Mouse (Mus musculus) embryo, embryonic 9.5 days (tissue): ENCODE results near the gene Sorbs2.

ENCODE experiments used
- DNase-seq: peaks from one replicate; pipeline ENCODE4 v3.0.0-alpha.2; 2017; ENCODE audit errors: extremely low spot score

The Sorbs2 gene

GRCm38 (mm10) chr8:45681171-45681570 is 173.6 kb downstream of the Sorbs2 start:
- no peak for DNase-seq

- no peak for DNase-seq
Observed at GRCm38 (mm10) chr8:45682845-45683383, 175.3 kb downstream of the Sorbs2 start.

GRCm38 (mm10) chr8:45687942-45688695 is 180.5 kb downstream of the Sorbs2 start:
- DNase-seq = no peak

GRCm38 (mm10) chr8:45689611-45690207 is 182.1 kb downstream of the Sorbs2 start:
- DNase-seq = no peak

- no peak for DNase-seq
Observed at GRCm38 (mm10) chr8:45700100-45700499, 192.5 kb downstream of the Sorbs2 start.

- no peak for DNase-seq
Observed at GRCm38 (mm10) chr8:45703700-45704101, 196.1 kb downstream of the Sorbs2 start.

GRCm38 (mm10) chr8:45709098-45709497 is 201.5 kb downstream of the Sorbs2 start:
- no peak for DNase-seq

GRCm38 (mm10) chr8:45709734-45710133 is 202.1 kb downstream of the Sorbs2 start:
- DNase-seq = no peak

GRCm38 (mm10) chr8:45712610-45713009 is 205.0 kb downstream of the Sorbs2 start:
- no peak for DNase-seq

- DNase-seq = no peak
Observed at GRCm38 (mm10) chr8:45714806-45715205, 207.2 kb downstream of the Sorbs2 start.

- no peak for DNase-seq
Observed at GRCm38 (mm10) chr8:45715330-45716027, 207.9 kb downstream of the Sorbs2 start.

- no peak for DNase-seq
Observed at GRCm38 (mm10) chr8:45719776-45720175, 212.2 kb downstream of the Sorbs2 start.

GRCm38 (mm10) chr8:45724204-45724603 is 216.6 kb downstream of the Sorbs2 start:
- no peak for DNase-seq

- no peak for DNase-seq
Observed at GRCm38 (mm10) chr8:45725321-45725720, 217.7 kb downstream of the Sorbs2 start.

- no peak for DNase-seq
Observed at GRCm38 (mm10) chr8:45729850-45730382, 222.3 kb downstream of the Sorbs2 start.

- DNase-seq = no peak
Observed at GRCm38 (mm10) chr8:45730795-45731194, 223.2 kb downstream of the Sorbs2 start.

- DNase-seq = no peak
Observed at GRCm38 (mm10) chr8:45734071-45734470, 226.5 kb downstream of the Sorbs2 start.

GRCm38 (mm10) chr8:45737266-45737665 is 229.7 kb downstream of the Sorbs2 start:
- DNase-seq = no peak

GRCm38 (mm10) chr8:45743326-45743725 is 235.7 kb downstream of the Sorbs2 start:
- DNase-seq = no peak

- no peak for DNase-seq
Observed at GRCm38 (mm10) chr8:45743739-45744138, 236.2 kb downstream of the Sorbs2 start.

GRCm38 (mm10) chr8:45751512-45752502 is 244.2 kb downstream of the Sorbs2 start:
- no peak for DNase-seq
